Mouse (Mus musculus): ENCODE data around the gene Ugt1a6a.

GRCm38 (mm10) chr1:88200456-88200855, 65.8 kb downstream of the Ugt1a6a start, which contains the start of gene Ugt1a2:
- TF ChIP-seq CTCF (IDR thresholded peaks at IDR 0.05; ENCODE audit: extremely low read depth, insufficient read length, insufficient replicate concordance, low read depth, low read length), result no peak
- TF ChIP-seq POLR2A (IDR thresholded peaks at IDR 0.05; ENCODE audit: low read depth, low read length), result no peak

Data from small intestine, adult 2 months (tissue).